Mouse (Mus musculus) heart, embryonic 12.5 days (tissue): ENCODE data around the gene Nbl1. TPM values are rescaled to one million over a fixed set of nuclear protein-coding genes. Genes with fewer than 3 reads are reported as not detected.

ENCODE experiments used
- ATAC-seq: fragments of 200-750 bp; cut with Nextera tagmentation; 2 replicates; pipeline ENCODE4 v1.8.0; 2017; ENCODE audit warnings: moderate TSS enrichment, moderate library complexity; ENCODE audit not compliant: insufficient number of reproducible peaks, low FRiP score
- H3K27ac ChIP-seq: fragments of 300-500 bp; sonication (generic); 2 replicates; pipeline ENCODE4 v1.5.1; 2016; ENCODE audit warnings: mild to moderate bottlenecking, moderate library complexity; ENCODE audit not compliant: poor library complexity, severe bottlenecking
- H3K27me3 ChIP-seq: fragments of 300-500 bp; sonication (generic); replicated peaks from 2 replicates; pipeline ENCODE4 v1.6.1; 2016; ENCODE audit warnings: mild to moderate bottlenecking, moderate library complexity
- H3K36me3 ChIP-seq: fragments of 300-500 bp; sonication (generic); 2 replicates; pipeline ENCODE4 v1.6.1; 2016; ENCODE audit warnings: mild to moderate bottlenecking, moderate library complexity
- H3K4me1 ChIP-seq: fragments of 300-500 bp; sonication (generic); replicated peaks from 2 replicates; pipeline ENCODE4 v1.6.1; 2016; ENCODE audit warnings: mild to moderate bottlenecking
- H3K4me2 ChIP-seq: fragments of 300-500 bp; sonication (generic); 2 replicates; pipeline ENCODE4 v1.6.1; 2016; ENCODE audit warnings: mild to moderate bottlenecking, moderate library complexity
- H3K4me3 ChIP-seq: fragments of 300-500 bp; sonication (generic); 2 replicates; pipeline ENCODE4 v1.5.1; 2016; ENCODE audit warnings: mild to moderate bottlenecking
- H3K9ac ChIP-seq: fragments of 300-500 bp; sonication (generic); 2 replicates; pipeline ENCODE4 v1.6.1; 2016; ENCODE audit warnings: mild to moderate bottlenecking, moderate library complexity
- H3K9me3 ChIP-seq: fragments of 300-500 bp; sonication (generic); replicated peaks from 2 replicates; pipeline ENCODE4 v1.6.1; 2016; ENCODE audit warnings: mild to moderate bottlenecking, moderate library complexity
- WGBS: fragments of 180-500 bp; shearing (Covaris S2); methylation state at CpG from one replicate; pipeline ENCODE4 v1.1.7; 2016; 5-methylcytosine and 5-hydroxymethylcytosine counted together
- polyA plus RNA-seq: library from polyadenylated mRNA; unstranded; fragments of >200 nt; fragmentation: Nextera tagmentation; extraction: Ambion mirVana; gene quantifications from 2 replicates; pipeline ENCODE4 v1.2.1, GENCODE M21; 2016

Gene Nbl1
- polyA plus RNA-seq = 10.1 and 10.6 TPM in 2 replicates

GRCm38 (mm10) chr4:139092356-139093195 lies at the start of gene Nbl1:
Gene Nbl1, minus strand, starts transcription at chr4:139092993.
- Histone ChIP-seq H3K36me3 (no peaks in the 10 kb centered on the region), H3K4me1 (peaks cover 26% of the 10 kb centered on the region), H3K9ac (peak within 1 kb of the TSS; percentile 76), H3K4me2 (peak within 1 kb of the TSS; percentile 92), H3K27me3 (peaks cover 63% of the 10 kb centered on the region), H3K27ac (no peak within 1 kb of the TSS), H3K9me3 (0 out of 2 replicates have a peak, but pooled peaks cover 5% of the 10 kb centered on the region), H3K4me3 (peak within 1 kb of the TSS; percentile 63)
- WGBS = under 1% methylated on average over 83 of the region's 105 CpGs
- ATAC-seq = peak; percentile 46; the same call in 1 of the 2 replicates

GRCm38 (mm10) chr4:139141785-139142184 lies 49.0 kb upstream of the Nbl1 start:
- 66% methylated on average over 6 of the region's 6 CpGs for WGBS
- H3K4me2 ChIP-seq = no peak overlapping the region
- no peaks in the 10 kb centered on the region for H3K4me1 ChIP-seq
- no peak overlapping the region for H3K27ac ChIP-seq
- no peak overlapping the region for H3K9ac ChIP-seq
- 0 out of 2 replicates have a peak, but pooled peaks cover 2% of the 10 kb centered on the region for H3K9me3 ChIP-seq
- H3K27me3 ChIP-seq = no peaks in the 10 kb centered on the region
- no peak for ATAC-seq
- no peak overlapping the region for H3K4me3 ChIP-seq
- H3K36me3 ChIP-seq = no peaks in the 10 kb centered on the region

GRCm38 (mm10) chr4:139140267-139140666 lies 47.5 kb upstream of the Nbl1 start:
- Histone ChIP-seq H3K27me3 (no peaks in the 10 kb centered on the region), H3K9me3 (0 out of 2 replicates have a peak, but pooled peaks cover 9% of the 10 kb centered on the region), H3K27ac (no peak overlapping the region), H3K4me1 (no peaks in the 10 kb centered on the region), H3K36me3 (no peaks in the 10 kb centered on the region), H3K9ac (no peak overlapping the region), H3K4me3 (no peak overlapping the region), H3K4me2 (no peak overlapping the region)
- ATAC-seq = no peak
- WGBS = 75% methylated on average over 2 of the region's 2 CpGs

- Histone ChIP-seq H3K9ac (no peak overlapping the region), H3K27me3 (no peaks in the 10 kb centered on the region), H3K36me3 (no peaks in the 10 kb centered on the region), H3K9me3 (0 out of 2 replicates have a peak, but pooled peaks cover 9% of the 10 kb centered on the region), H3K27ac (no peak overlapping the region), H3K4me2 (no peak overlapping the region), H3K4me1 (no peaks in the 10 kb centered on the region), H3K4me3 (no peak overlapping the region)
- ATAC-seq = no peak
- WGBS = 74% methylated on average over 2 of the region's 2 CpGs
Observed at GRCm38 (mm10) chr4:139136011-139136410, 43.2 kb upstream of the Nbl1 start.

GRCm38 (mm10) chr4:139133109-139133508 lies 40.3 kb upstream of the Nbl1 start:
- no peaks in the 10 kb centered on the region for H3K27me3 ChIP-seq

GRCm38 (mm10) chr4:139131858-139132672 lies 39.3 kb upstream of the Nbl1 start:
- Histone ChIP-seq H3K27ac (no peak overlapping the region), H3K4me3 (no peak overlapping the region), H3K27me3 (no peaks in the 10 kb centered on the region), H3K4me1 (peaks cover 19% of the 10 kb centered on the region), H3K4me2 (no peak overlapping the region), H3K9ac (no peak overlapping the region), H3K9me3 (peaks cover 12% of the 10 kb centered on the region; the same call in 1 of the 2 replicates), H3K36me3 (peaks cover 2% of the 10 kb centered on the region; the same call in 1 of the 2 replicates)
- ATAC-seq = no peak
- WGBS = 78% methylated on average over 14 of the region's 14 CpGs

More at GRCm38 (mm10) chr4:139133109-139133508, 40.3 kb upstream of the Nbl1 start:
- Histone ChIP-seq H3K4me3 (no peak overlapping the region), H3K27ac (no peak overlapping the region), H3K36me3 (no peaks in the 10 kb centered on the region), H3K4me1 (peaks cover 18% of the 10 kb centered on the region), H3K9ac (no peak overlapping the region), H3K4me2 (no peak overlapping the region), H3K9me3 (0 out of 2 replicates have a peak, but pooled peaks cover 9% of the 10 kb centered on the region)
- 74% methylated on average over 5 of the region's 5 CpGs for WGBS
- no peak for ATAC-seq

- H3K4me2 ChIP-seq = peak within 1 kb of the TSS; percentile 85
- H3K36me3 ChIP-seq = peaks cover 9% of the 10 kb centered on the region
- ATAC-seq = peak; percentile 98
- H3K4me3 ChIP-seq = peak within 1 kb of the TSS; percentile 92
- WGBS = under 1% methylated on average over 63 of the region's 63 CpGs
- H3K9ac ChIP-seq = peak within 1 kb of the TSS; percentile 90
- H3K27ac ChIP-seq = peak within 1 kb of the TSS; percentile 93
- peaks cover 19% of the 10 kb centered on the region for H3K4me1 ChIP-seq
- peaks cover 9% of the 10 kb centered on the region for H3K9me3 ChIP-seq
- H3K27me3 ChIP-seq = no peaks in the 10 kb centered on the region
Observed at GRCm38 (mm10) chr4:139130701-139131549, 38.1 kb upstream of the Nbl1 start, which contains the start of gene Minos1. Gene Minos1, minus strand, starts transcription at chr4:139131113.

- peak overlapping the region; percentile 90 for H3K9ac ChIP-seq
- H3K4me2 ChIP-seq = peak overlapping the region; percentile 85
- H3K4me3 ChIP-seq = peak overlapping the region; percentile 92
- H3K27ac ChIP-seq = peak overlapping the region; percentile 93
- peak; percentile 56 for ATAC-seq
- 2% methylated on average over 57 of the region's 57 CpGs for WGBS
- H3K27me3 ChIP-seq = no peaks in the 10 kb centered on the region
- H3K36me3 ChIP-seq = peaks cover 9% of the 10 kb centered on the region
- peaks cover 9% of the 10 kb centered on the region for H3K9me3 ChIP-seq
- peaks cover 19% of the 10 kb centered on the region for H3K4me1 ChIP-seq
Observed at GRCm38 (mm10) chr4:139129806-139130700, 37.3 kb upstream of the Nbl1 start.

- H3K27me3 ChIP-seq = no peaks in the 10 kb centered on the region
- no peak overlapping the region for H3K27ac ChIP-seq
- peaks cover 9% of the 10 kb centered on the region for H3K9me3 ChIP-seq
- no peak overlapping the region for H3K9ac ChIP-seq
- 86% methylated on average over 3 of the region's 3 CpGs for WGBS
- ATAC-seq = no peak
- H3K4me3 ChIP-seq = no peak overlapping the region
- peaks cover 12% of the 10 kb centered on the region for H3K36me3 ChIP-seq
- H3K4me2 ChIP-seq = no peak overlapping the region
- peaks cover 25% of the 10 kb centered on the region for H3K4me1 ChIP-seq
Observed at GRCm38 (mm10) chr4:139126475-139126874, 33.7 kb upstream of the Nbl1 start.
